Mouse (Mus musculus): Measurements from ENCODE around the gene Rxfp1.

DNA sequence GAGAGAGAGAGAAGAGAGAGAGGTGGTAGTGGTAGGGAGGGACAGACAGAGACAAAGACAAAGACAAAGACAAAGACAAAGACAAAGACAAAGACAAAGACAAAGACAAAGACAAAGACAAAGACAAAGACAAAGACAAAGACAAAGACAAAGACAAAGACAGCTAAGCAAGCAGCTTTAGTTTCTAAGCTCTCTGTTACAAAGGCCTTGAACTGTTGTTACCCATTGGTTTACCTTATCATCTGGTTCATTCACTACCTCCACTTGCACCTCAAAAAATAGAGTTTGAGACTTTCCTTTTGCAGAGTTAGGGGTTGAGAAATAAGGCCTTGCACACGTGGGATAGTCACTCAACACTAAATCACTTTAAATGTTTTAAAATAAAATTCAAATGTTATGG lies 16.1 kb upstream of the Rxfp1 start:
- no peak for TF ChIP-seq CTCF (IDR thresholded peaks at IDR 0.05)
- TF ChIP-seq EP300 (IDR thresholded peaks at IDR 0.05) = no peak
